Mouse (Mus musculus) C3H10T1/2 (cell line): ENCODE results near the gene Irf5. TPM values are rescaled to one million over a fixed set of nuclear protein-coding genes. Genes with fewer than 3 reads are reported as not detected.

Experiments used
- polyA plus RNA-seq, 2 experiments: library from polyadenylated mRNA; unstranded; fragments of >200 nt; fragmentation: generic; extraction: Trizol; gene quantifications; one replicate each; pipeline ENCODE4 v1.2.1; 2012; ENCODE audit warnings: missing spikeins in 2 of 2

Irf5 gene
- under 1 TPM; 0.11 to 0.18 TPM for polyA plus RNA-seq

DNA sequence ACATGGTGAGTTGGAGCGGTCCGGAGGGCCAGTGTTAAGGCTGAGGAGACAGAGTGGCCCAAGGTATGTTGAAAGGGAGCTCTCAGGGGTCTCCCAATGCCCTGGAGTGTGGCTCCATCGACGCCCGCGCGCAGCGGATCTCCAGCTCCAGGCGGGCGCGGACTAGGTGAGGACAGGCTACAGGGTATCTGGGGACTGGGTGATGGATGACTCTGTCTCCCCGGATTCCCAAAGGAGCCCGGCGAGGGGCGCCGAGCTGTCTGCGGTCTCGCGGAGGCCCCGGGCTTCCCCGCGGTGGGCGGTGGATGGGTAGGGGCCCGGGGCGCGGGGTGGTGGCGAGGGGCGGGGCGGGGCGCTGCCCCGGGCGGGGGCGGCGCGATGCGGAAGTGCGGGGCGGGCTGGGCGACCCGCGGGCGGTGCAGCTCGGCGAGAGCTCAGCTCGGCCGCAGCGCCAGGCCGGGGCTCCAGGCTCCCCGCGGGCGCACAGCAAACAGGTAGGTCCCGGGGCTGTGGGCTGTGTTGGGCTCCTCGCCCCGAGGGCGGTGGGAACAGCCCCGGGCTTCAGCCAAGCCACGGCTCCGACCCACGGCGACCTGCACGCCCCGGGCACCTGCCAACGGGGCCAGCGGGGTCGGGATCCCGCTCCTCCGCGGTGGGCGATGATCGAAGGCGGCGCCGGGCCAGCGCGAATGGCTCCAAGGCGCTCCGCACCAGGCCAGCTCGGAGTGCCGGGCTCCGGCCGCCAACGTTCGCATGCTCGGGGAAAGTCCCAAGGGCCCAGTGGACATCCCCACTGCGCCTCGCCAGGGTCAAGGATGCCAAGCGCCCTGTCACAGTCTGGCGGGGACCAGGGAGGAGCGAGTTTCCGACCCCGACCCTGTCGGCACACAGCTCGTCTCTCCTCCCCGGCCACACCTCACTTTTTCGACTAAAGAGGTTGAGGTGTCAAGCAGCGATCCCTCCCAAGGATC lies at the start of gene Irf5:
Gene Irf5 (plus strand): TSS at position 345 of the 971 bp plus-strand sequence.

DNA sequence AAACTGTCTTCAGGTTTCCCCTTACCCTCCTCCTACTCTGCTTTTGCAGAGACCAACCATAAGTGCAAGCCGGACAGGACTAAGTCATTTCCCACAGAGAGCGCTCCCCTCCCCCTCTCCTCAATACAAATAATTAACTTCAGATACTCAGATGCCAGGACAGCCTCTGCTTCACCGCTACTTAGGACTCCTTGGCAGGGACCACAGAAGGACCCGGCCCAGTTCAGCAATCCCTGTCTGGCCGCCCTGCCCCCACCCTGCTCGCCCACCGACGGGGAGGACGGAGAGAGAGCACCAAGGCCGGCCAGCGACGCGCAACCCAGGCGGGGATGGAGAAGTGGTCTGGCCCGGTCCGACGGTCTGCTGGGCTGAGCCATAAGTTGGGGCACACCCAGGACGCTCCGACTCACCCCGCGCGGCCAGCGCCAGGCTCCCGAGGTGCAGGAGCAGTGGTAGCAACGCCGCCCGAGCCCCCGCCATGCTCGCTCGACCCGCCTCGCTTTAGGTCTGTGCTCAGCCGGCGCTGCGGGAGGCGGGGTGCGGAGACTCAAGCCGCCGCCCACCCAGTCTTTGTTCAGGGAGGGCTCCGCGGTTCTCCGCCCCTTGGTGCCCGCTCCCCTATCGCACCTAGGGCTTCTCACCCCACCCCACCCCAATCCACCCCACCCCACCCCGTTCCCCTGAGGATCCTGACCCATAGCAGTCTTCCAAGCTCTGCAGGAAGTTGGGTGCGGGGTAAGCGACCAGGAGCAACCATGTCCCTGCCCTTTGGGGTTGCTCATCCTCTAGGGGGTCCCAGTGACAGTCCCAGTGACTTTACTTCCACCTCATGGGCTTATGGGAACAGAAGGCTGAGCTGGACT lies 18.7 kb upstream of the Irf5 start, which contains the start of gene Kcp:
Gene Kcp (minus strand): TSS at position 506 of the 863 bp plus-strand sequence.

Other genes with a start within 250 kb of the Irf5 start
- under 1 TPM; 0.57 to 0.96 TPM for gene Fam71f2, start 247.0 kb upstream of the Irf5 start, polyA plus RNA-seq
- gene Fam71f1, start 207.5 kb upstream of the Irf5 start, polyA plus RNA-seq = under 1 TPM; 0.70 to 0.89 TPM
- gene Calu, start 178.6 kb upstream of the Irf5 start, polyA plus RNA-seq = 100 to 1,000 TPM in 1 of 2 experiments, 10 to 100 TPM in 1; 16.2 to 300 TPM
- gene Opn1sw, start 138.2 kb upstream of the Irf5 start, polyA plus RNA-seq = 1 to 10 TPM in 1 of 2 experiments, under 1 TPM in 1; 0.35 to 2.2 TPM
- gene Ccdc136, start 130.3 kb upstream of the Irf5 start, polyA plus RNA-seq = 10 to 100 TPM in 1 of 2 experiments, 1 to 10 TPM in 1; 9.7 to 26.6 TPM
- 10 to 100 TPM; 21.0 to 78.7 TPM for gene Flnc, start 93.4 kb upstream of the Irf5 start, polyA plus RNA-seq
- 100 to 1,000 TPM; 152 to 287 TPM for gene Atp6v1f, start 58.9 kb upstream of the Irf5 start, polyA plus RNA-seq
- not detected for gene Atp6v1fnb, start 55.2 kb upstream of the Irf5 start, polyA plus RNA-seq
- under 1 TPM; 0.06 to 0.08 TPM for gene Kcp, start 18.7 kb upstream of the Irf5 start, polyA plus RNA-seq
- gene Tnpo3, start 83.3 kb downstream of the Irf5 start, polyA plus RNA-seq = 10 to 100 TPM in 1 of 2 experiments, 1 to 10 TPM in 1; 8.4 to 29.8 TPM
- gene Tspan33, start 167.6 kb downstream of the Irf5 start, polyA plus RNA-seq = under 1 TPM; 0.01 to 0.04 TPM
- gene Smo, start 208.9 kb downstream of the Irf5 start, polyA plus RNA-seq = 100 to 1,000 TPM in 1 of 2 experiments, 10 to 100 TPM in 1; 38.4 to 105 TPM
- 1 to 10 TPM; 1.0 to 4.8 TPM for gene Ahcyl2, start 241.4 kb downstream of the Irf5 start, polyA plus RNA-seq